ENCODE assay signal across 8 mouse cellular contexts in genomic region chr5:135073349-135074150, GRCm38 (mm10). TPM values are rescaled to one million over a fixed set of nuclear protein-coding genes. Genes with fewer than 3 reads are reported as not detected.
DNase-seq lines count a peak whose midpoint lies in the region; ATAC-seq and TF ChIP-seq lines count a peak whose summit lies in the region.

No protein-coding gene starts in this region.

- H3K4me3 ChIP-seq in intestine, embryonic 14.5 days (ENCODE audit: low read depth, low read length), result no peak overlapping the region
- no peak overlapping the region for H3K4me3 ChIP-seq in intestine, postnatal 0 days (ENCODE audit: low read depth, low read length)

- peak; percentile 32 for DNase-seq in cerebellum, adult 11-12 months
- no peak for DNase-seq in cerebellum, postnatal 4 days (ENCODE audit: low spot score in 2 of 2)
- no peak for DNase-seq in intestine, embryonic 14.5 days (ENCODE audit: low spot score)
- DNase-seq in retina, postnatal 1 day, result peak; percentile 23
- no peak for DNase-seq in retina, embryonic 14.5 days (ENCODE audit: low spot score)
- no peak for DNase-seq in c-Kit-positive CD71-positive TER-119-positive erythroid progenitor cells, embryonic 14.5 days (ENCODE audit: low spot score)

- 24% methylated on average over 25 of the region's 26 CpGs for WGBS in intestine, embryonic 14.5 days
- WGBS in intestine, postnatal 0 days, result 46% methylated on average over 25 of the region's 26 CpGs

- peaks cover 17% of the 10 kb centered on the region for H3K4me1 ChIP-seq in intestine, embryonic 14.5 days (replicated peaks; ENCODE audit: control insufficient read depth, insufficient read depth, low read length)
- H3K4me1 ChIP-seq in intestine, postnatal 0 days (replicated peaks; ENCODE audit: control insufficient read depth, insufficient read depth, low read length), result no peaks in the 10 kb centered on the region

- 0 out of 2 replicates have a peak overlapping the region, but pooled peaks have one; percentile 27 for H3K9ac ChIP-seq in intestine, embryonic 14.5 days (ENCODE audit: low read length)
- H3K9ac ChIP-seq in intestine, postnatal 0 days (ENCODE audit: low read depth, low read length), result no peak overlapping the region

- peak overlapping the region; percentile 39 for H3K4me2 ChIP-seq in intestine, embryonic 14.5 days (ENCODE audit: low read length)
- no peak overlapping the region for H3K4me2 ChIP-seq in intestine, postnatal 0 days (replicated peaks; ENCODE audit: low read depth)

- TF ChIP-seq CTCF in intestine, postnatal 0 days (IDR thresholded peaks at IDR 0.05; ENCODE audit: low read depth), result no peak

- peaks cover 7% of the 10 kb centered on the region for H3K36me3 ChIP-seq in intestine, embryonic 14.5 days (ENCODE audit: control insufficient read depth, insufficient read depth, low read length)
- H3K36me3 ChIP-seq in intestine, postnatal 0 days (ENCODE audit: control insufficient read depth, insufficient read depth), result no peaks in the 10 kb centered on the region

- no peaks in the 10 kb centered on the region for H3K9me3 ChIP-seq in intestine, embryonic 14.5 days (ENCODE audit: control insufficient read depth, low read length)
- H3K9me3 ChIP-seq in intestine, postnatal 0 days (ENCODE audit: control insufficient read depth), result no peaks in the 10 kb centered on the region

- H3K27me3 ChIP-seq in intestine, embryonic 14.5 days (replicated peaks; ENCODE audit: control insufficient read depth, insufficient read depth, low read length), result no peaks in the 10 kb centered on the region
- H3K27me3 ChIP-seq in intestine, postnatal 0 days (replicated peaks; ENCODE audit: control insufficient read depth, insufficient read depth, low read length), result no peaks in the 10 kb centered on the region

- no peak overlapping the region for H3K27ac ChIP-seq in intestine, embryonic 14.5 days (ENCODE audit: low read depth)
- H3K27ac ChIP-seq in intestine, postnatal 0 days (ENCODE audit: low read depth, low read length), result no peak overlapping the region

- ATAC-seq in intestine, embryonic 14.5 days (replicated peaks; ENCODE audit: low FRiP score, low TSS enrichment, low read depth), result no peak
- ATAC-seq in intestine, postnatal 0 days, result no peak
- ATAC-seq in inflammation-experienced regulatory T-cells, adult 6 months, result no peak

RNA-seq across cellular contexts. Expression of gene Vps37d, which starts 4.5 kb away (rescaled TPM):
- polyA plus RNA-seq in intestine, embryonic 14.5 days (2014; fragmentation: Nextera tagmentation; extraction: Ambion mirVana), result 7.0 and 7.5 TPM in 2 replicates
- polyA plus RNA-seq in intestine, postnatal 0 days (2015; fragmentation: Nextera tagmentation; extraction: Ambion mirVana), result 2.5 and 2.9 TPM in 2 replicates
- polyA plus RNA-seq in inflammation-experienced regulatory T-cells, adult 6 months (2017; shearing (Covaris generic)), result not detected

RNA-seq across cellular contexts. Expression of gene Bud23, which starts 8.8 kb away (rescaled TPM):
- 98.0 and 107 TPM in 2 replicates for polyA plus RNA-seq in intestine, embryonic 14.5 days (2014; fragmentation: Nextera tagmentation; extraction: Ambion mirVana)
- 40.0 and 40.6 TPM in 2 replicates for polyA plus RNA-seq in intestine, postnatal 0 days (2015; fragmentation: Nextera tagmentation; extraction: Ambion mirVana)
- polyA plus RNA-seq in inflammation-experienced regulatory T-cells, adult 6 months (2017; shearing (Covaris generic)), result 10 to 100 TPM; 63.3 to 71.1 (median 67.0) TPM

RNA-seq across cellular contexts. Expression of gene Dnajc30, which starts 9.5 kb away (rescaled TPM):
- polyA plus RNA-seq in intestine, embryonic 14.5 days (2014; fragmentation: Nextera tagmentation; extraction: Ambion mirVana), result 32.5 and 33.3 TPM in 2 replicates
- polyA plus RNA-seq in intestine, postnatal 0 days (2015; fragmentation: Nextera tagmentation; extraction: Ambion mirVana), result 35.9 and 40.7 TPM in 2 replicates
- 10 to 100 TPM; 18.9 to 32.0 (median 30.4) TPM for polyA plus RNA-seq in inflammation-experienced regulatory T-cells, adult 6 months (2017; shearing (Covaris generic))

RNA-seq across cellular contexts. Expression of gene Mlxipl, which starts 16.1 kb away (rescaled TPM):
- 5.2 and 6.4 TPM in 2 replicates for polyA plus RNA-seq in intestine, embryonic 14.5 days (2014; fragmentation: Nextera tagmentation; extraction: Ambion mirVana)
- 13.7 and 16.2 TPM in 2 replicates for polyA plus RNA-seq in intestine, postnatal 0 days (2015; fragmentation: Nextera tagmentation; extraction: Ambion mirVana)
- not detected for polyA plus RNA-seq in inflammation-experienced regulatory T-cells, adult 6 months (2017; shearing (Covaris generic))

RNA-seq across cellular contexts. Expression of gene Stx1a, which starts 50.3 kb away (rescaled TPM):
- 15.9 and 20.2 TPM in 2 replicates for polyA plus RNA-seq in intestine, embryonic 14.5 days (2014; fragmentation: Nextera tagmentation; extraction: Ambion mirVana)
- 5.6 and 6.5 TPM in 2 replicates for polyA plus RNA-seq in intestine, postnatal 0 days (2015; fragmentation: Nextera tagmentation; extraction: Ambion mirVana)
- 10 to 100 TPM in 2 of 3 experiments, 1 to 10 TPM in 1; 4.4 to 24.9 (median 20.8) TPM for polyA plus RNA-seq in inflammation-experienced regulatory T-cells, adult 6 months (2017; shearing (Covaris generic))

Comparison
In these comparisons a context has a peak if more than half of its experiments do, and no peak if none do; other contexts are left out.
1. DNase-seq: peak in cerebellum, adult 11-12 months (single experiment) and retina, postnatal 1 day (single experiment); none in cerebellum, postnatal 4 days (0 of 2), intestine, embryonic 14.5 days (single experiment), retina, embryonic 14.5 days (single experiment) and c-Kit-positive CD71-positive TER-119-positive erythroid progenitor cells, embryonic 14.5 days (single experiment).